Mouse (Mus musculus) MN1 (cell line): ENCODE results near the gene Hoxb9.
A peak's percentile ranks its signal among the peaks of the same experiment; 100 is the strongest.

ENCODE experiments used
- DNase-seq: peaks from one replicate; pipeline ENCODE4 v3.0.0-alpha.2; 2016; ENCODE audit warnings: low spot score

Gene Hoxb9

GRCm38 (mm10) chr11:96270996-96271540 is at the start of gene Hoxb9:
Gene Hoxb9, plus strand, starts transcription at chr11:96271457.
- DNase-seq, result no peak

DNA sequence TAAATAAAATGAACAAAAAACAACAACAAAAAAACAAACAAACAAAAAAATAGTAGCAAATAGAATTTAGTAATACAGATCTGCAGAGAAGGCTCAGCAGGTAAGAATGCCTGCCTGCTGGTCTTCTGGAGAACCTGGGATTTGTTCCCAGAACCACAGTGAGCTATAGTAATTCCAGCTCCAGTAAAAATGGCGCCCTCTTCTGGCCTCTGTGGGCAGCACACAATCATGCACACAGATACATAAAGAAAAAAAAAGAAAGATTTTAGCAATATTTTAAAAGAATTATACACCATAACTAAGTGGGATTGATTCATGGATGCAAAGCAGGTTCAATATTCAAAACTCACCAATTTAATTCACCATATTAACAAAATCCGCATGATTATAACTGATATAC is 47.4 kb upstream of the Hoxb9 start:
- no peak for DNase-seq

DNA sequence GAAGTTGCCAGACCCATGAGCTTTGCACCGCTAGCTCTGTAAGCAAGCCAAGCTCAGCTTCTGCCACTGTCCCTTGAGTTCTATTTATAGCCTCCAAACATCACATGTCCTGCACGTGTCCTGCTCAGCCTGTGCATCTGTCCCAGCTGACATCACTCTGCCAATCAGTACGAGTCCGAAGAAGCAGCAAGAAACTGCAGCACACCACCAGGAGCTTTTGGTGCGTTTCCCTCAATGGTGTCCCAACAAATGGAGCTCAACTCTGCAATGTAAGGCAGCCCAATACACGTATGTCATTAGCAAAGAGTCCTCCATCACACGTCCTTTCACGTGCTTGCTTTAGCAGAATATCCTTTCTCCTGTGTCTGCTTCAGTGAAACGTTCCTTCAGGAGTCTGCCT is 43.6 kb upstream of the Hoxb9 start:
- no peak for DNase-seq

- peak; percentile 36 for DNase-seq
These were observed 36.4 kb upstream of the Hoxb9 start for GRCm38 (mm10) chr11:96234906-96235305.

- DNase-seq, result peak; percentile 32
These were observed 31.0 kb upstream of the Hoxb9 start for GRCm38 (mm10) chr11:96240211-96240610.

DNA sequence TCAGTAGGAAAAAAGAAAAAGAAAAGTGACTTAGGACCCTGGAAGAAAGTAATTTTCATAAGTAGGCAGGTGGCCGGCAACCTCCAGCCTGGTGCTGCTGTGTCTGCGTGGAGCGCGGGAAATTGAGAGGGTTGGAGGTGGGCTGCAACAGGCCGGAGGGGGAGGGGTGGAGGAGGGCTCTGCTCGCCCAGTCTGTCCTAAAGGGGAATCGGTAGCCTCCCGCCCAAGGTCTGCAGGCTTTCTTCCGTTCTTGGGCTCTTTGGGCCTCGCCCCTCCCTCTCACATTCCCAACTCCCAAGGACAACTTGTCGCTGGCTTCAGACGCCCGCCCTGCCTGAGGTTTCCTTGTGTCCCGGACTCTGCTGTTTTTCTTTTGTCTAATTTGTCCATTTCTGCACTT is 20.4 kb upstream of the Hoxb9 start:
- DNase-seq, result no peak

DNA sequence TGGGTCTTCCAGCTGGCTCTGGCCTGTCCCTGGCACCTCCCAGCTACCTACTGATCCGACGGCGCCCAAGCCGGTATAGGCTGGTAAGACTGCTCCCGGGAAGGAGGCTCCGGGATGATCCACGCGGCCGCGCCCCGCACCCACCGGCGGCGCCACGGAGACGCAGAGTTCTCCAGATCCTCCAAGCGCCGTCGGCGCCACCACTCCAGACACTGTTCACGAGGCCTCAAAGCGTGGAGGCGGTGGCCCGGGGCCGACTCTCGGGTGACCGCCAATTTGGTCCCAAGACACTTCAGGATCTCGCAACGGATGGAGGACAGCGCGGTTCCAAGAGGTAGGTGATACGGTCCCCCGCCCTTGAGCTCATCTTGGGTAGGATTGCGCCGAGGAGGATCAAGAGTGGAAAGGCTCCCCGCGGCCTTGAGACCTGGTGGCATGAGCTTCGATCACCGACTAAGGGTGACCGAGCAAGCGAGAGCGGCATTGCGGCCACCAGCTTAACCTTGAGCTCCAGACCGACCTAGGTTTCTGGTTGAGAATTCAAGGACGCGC is 19.7 kb upstream of the Hoxb9 start:
- no peak for DNase-seq

GRCm38 (mm10) chr11:96252541-96253120 is 18.6 kb upstream of the Hoxb9 start:
- no peak for DNase-seq

DNA sequence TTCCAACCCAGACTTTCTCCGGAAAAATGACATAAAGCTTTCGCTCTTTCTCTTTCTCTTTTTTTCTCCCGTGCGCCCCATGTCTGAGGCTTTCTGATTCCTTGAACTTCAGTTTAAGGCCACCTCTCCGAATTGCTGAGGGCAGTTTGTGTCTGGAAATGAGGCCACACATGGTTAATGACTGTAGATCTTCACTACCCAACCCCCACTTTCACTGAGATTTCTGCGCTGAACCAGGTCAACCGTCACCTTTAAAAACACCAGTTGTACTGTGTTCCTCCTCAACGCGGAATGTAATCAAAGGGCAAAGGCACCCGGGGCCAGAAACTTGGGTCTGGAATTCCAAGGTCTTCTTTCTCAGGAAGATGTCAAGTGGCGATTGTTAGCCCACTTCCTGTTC is 17.0 kb upstream of the Hoxb9 start:
- DNase-seq, result no peak

- no peak for DNase-seq
These were observed 15.9 kb upstream of the Hoxb9 start for GRCm38 (mm10) chr11:96255111-96255995.

GRCm38 (mm10) chr11:96255996-96256445 is 15.2 kb upstream of the Hoxb9 start:
- no peak for DNase-seq

- DNase-seq, result no peak
These were observed 14.1 kb upstream of the Hoxb9 start for GRCm38 (mm10) chr11:96257141-96257540.

DNA sequence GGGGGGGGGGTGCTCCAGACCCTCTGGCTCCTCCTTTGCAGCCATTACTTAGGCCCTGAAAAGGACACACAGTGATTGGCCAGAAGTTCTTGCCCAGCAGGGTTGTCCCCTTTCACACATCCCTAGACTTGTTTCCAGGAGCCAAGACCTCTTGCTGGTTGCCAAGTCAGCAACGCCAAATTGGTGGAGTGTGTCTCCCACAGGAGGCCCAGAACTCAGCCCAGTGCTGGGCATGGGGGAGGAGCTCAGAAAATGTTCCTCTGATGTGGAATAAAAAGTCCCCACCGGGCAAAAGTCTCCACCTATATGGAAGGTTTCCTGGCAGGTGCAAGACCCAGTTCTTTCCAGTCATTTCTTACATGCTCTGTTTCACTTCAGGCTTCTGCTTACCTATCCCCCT is 12.2 kb upstream of the Hoxb9 start:
- DNase-seq, result no peak

DNA sequence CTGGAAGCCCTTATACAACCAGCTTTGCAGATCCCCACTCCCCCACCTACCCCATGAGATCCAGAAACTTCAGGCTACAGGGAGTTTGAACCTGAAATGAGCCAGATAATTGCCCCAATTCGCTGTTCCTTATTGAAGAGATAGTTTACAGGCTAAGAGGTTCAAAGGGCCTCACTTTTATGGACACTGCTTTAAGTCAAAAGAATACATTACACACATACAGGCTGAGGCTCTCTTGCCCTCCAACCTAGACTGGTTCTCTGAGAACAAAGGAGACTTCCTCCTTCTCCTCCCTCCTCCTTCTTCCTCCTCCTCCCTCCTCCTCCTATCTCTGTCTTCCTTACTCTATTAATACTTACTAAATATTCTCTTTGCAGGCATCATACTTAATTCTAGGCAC is 11.7 kb upstream of the Hoxb9 start:
- DNase-seq, result no peak

GRCm38 (mm10) chr11:96260310-96260970 is 10.8 kb upstream of the Hoxb9 start:
- DNase-seq, result no peak

- DNase-seq, result no peak
These were observed 9.8 kb upstream of the Hoxb9 start for GRCm38 (mm10) chr11:96261323-96261890.

DNA sequence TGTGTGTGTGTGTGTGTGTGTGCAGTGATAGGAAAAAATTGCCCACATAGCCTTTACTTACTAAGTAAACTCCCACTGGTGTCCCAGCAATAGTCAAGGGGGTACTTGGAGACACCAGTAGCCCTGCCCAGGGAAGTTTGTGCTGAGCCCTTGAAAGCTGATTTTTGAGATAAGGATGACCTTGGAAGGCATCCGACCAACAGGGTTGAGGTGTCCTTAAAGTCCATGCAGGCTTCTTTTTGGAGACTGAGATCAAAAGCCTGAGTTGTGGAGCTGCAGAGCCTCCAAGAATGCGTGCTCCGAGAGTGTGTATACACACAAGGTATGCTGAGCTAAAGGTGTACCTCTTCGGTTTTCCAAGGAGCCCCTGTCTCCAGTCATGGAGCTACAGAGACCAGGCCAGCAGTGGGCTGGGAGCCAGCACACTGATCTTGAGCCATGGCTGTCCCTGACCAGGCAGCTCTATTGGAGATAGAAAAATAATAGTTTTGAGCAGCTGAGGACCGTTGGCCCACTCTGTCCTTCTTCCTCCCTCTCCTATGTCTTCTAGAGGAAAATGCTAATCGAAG is 8.9 kb upstream of the Hoxb9 start:
- no peak for DNase-seq

DNA sequence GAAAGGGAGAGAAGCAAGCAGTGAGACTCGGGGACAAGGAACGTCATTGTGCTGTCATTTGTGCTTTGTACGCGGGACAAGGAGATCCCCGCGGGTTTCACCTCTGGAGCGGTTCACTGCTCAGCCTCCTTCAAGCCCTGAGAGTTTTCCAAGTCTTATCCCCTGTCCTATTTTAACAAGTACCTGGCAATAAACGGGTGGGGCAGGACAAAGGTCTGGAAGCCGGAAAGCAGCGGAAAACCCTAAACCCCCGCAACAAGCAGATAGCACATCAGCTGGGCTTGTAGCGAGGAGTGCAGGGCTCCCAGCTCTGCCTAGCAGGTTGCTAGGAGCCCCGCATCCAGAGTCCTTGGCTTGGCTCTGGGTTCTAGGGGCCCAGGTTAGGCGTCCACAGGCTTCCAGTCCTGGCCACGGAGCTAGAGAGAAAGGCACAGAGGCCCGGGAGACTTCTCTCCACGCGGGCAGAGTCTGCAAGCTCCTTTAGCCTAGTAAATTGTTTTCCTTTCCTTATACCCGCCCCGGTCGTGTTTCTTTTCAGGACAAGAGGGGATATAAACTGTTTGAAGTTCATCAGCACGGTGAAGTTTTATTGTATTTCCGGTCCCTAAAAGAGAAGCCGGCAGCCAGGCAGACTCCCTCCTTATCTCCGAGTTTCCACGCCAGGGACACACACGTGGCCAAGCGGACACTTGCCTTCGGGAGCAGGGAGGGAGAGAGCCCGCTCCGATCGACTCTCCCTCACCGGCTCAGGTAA is 7.4 kb upstream of the Hoxb9 start:
- no peak for DNase-seq

DNA sequence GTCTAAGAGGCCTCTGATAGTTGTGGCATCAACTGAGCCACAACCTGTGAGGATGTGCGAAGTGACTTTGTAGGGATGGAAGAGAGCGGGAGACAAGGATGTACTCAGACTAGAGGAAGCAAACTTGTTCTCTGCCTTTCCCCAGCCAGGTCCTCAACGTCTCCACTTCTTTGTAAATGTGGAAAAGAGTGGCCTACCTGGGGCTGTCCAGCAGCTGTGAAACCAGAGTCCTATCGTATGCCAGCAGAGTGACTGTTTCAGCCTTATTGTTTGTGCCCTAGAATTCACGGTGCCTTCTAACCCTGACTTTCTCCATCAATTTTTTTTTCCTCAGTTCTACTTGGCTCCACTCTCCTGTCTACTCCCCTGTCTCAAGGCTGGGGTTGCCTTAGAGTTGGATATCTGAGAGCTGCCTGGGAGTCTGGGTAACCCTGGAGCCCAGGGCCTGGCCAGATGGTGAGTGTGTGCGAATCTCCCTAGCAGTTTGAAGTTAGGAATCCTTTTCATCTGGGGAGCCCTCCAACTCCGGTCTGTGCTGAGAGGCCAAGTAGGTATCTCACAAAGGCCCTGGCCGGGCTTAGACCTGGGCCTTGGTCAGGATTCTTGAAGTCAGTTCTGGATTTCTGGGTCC is 6.8 kb upstream of the Hoxb9 start:
- no peak for DNase-seq

- DNase-seq, result no peak
These were observed 5.3 kb upstream of the Hoxb9 start for GRCm38 (mm10) chr11:96265954-96266353.
